Mouse (Mus musculus) spleen, postnatal 10 days (tissue): ENCODE results near the gene Rmi2.
A peak's percentile ranks its signal among the peaks of the same experiment; 100 is the strongest.

Experiments
- DNase-seq, 2 experiments: peaks; one replicate each; pipeline ENCODE4 v3.0.0; 2021 to 2022; ENCODE audit warnings: low spot score in 2 of 2

The Rmi2 gene

DNA sequence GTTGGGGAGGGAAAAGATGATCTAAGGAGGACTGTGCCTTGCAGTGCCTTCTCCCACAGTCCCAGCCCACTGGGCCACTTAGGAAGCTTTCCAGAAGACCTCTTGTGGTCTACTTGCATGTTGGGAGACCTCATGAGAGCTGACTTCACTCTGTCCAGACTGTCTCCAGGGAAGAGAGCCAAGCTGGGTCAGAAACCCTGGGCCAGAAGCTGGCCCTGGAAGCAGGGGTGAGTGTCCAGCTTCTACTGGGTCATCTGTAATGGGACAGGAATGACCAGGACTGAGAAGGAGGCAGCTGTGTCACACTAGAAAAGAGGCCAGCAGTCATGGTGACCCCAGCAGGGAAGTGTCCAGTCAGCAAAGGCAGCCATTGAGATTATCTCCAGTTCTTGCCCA, 30.7 kb downstream of the Rmi2 start:
- DNase-seq = no peak

DNA sequence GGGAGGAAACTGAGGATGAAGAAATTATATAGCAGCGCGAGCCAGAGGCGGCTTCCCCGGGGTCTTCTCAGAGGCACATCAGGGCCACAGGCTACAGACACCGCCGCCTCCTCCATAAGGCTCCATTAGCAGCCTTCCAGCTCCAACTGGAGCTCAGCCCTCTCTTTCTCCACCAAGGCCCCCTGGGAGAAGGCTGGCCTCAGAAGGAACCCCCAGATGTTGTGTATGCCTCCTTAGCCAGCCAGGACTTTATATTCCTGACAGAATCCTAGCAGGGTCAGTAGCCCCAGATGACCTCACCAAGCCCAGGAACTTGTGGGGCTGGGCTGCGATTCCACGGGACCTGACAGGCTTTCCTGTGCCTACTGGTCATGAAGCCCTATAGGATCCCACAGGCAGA, 32.0 kb downstream of the Rmi2 start:
- no peak for DNase-seq

DNA sequence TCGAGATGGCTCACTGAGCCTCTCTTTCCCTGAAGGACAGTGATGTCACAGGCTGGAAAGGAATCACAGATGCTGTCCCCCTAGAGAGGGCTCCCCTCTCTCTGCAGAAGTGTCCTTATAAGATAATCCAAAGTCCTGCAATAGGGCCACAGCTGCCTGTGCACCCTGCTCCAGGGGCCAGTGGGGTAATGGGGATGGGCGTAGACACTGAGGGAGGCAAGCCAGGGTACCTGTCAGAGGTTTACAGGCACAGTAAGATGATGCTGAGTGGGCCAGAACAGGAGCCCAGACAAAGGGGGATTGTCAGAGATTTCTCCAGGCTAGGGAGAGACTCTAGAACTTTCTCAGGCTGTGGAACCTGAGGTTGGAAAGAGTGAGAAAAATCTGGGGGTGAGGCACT, 32.6 kb downstream of the Rmi2 start:
- DNase-seq = no peak

DNA sequence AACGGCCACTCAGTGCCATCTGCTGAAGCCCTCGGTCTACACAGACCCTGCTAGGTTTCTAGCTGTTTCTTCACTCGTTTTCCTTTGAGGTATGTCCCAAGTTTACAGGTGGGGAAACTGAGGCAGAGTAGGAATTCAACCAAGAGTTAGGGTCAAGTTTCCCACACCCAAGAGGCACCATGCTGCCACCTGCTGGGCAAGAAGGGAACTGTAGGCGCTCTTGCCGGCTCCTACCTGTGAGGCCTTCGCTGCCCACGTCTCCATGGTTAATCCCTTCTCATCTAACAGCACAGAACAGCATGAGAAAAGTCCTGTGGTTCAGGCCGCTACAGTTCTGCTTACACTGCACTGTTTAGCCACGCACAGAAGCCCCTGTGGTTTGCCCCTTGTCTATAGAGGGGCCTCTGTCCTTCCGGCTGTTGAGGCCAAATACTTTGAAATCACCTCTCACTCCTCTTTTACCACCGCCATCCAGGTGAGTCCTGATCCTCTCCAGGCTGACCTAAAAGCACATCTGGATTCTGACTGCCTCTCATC, 33.1 kb downstream of the Rmi2 start:
- peak; percentile 65 to 79 for DNase-seq

DNA sequence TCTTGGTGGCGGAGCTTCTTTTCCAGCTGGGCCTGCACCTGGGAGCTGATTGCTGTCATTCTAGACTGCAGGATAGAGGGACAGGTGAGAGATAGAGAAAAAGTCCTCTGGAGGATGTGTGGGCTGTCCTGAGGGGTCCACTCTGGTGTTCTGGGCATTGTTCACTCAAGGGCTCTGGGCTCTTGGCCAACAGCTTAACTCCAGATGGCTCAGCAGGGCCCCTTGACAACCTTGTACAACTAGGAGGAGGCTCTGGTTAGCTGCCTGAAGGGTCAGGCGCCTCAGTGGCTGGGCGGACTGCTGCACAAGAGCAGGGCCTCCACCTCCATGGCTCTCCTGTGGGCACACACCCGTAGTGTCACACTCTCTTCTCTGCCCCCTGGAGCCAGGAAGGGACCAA, 36.1 kb downstream of the Rmi2 start:
- DNase-seq = no peak

DNA sequence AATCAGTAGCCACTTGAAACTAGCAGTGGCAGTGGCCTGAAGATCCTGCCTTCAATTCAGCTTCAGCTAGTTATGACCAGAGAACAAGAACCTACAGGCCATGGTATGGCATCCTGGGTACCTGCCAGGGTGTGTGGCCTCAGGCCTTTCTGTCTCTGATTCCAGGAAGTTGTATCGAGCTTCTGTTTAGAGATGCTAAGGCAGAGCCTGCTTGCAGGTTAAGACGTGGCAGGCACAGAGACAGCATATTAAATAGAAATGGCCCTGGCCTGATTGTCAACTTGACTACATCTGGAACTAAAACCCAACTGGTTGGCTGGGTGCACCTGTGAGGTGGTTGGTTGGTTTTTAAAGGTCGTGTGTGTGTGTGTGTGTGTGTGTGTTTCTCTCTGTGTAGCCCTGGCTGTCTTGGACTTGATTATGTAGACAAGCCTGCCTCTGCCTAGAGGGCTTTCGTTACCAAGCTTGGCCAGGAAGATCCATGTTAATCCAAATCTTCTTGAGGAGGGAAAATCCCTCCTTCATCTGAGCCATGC, 38.0 kb downstream of the Rmi2 start:
- DNase-seq = no peak

DNA sequence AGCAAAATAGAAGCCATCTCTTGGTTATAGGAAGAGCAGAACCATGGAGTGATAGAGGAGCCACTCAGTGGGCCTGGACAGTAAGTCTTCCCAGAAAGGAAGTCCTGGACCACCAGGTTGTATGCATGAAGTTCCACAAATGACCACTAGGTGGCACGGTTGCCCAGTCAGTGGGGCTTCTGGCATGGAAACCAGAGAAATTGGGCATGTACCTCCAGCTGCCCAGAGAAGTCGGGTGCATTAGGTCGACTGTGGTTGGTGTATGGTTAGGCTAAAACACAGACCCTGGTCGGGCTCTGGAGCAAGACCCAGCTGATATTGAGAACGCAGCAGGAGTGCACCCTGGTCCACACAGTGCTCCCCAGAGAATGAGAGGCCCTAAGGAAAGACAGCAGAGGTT, 38.8 kb downstream of the Rmi2 start:
- peak; percentile 79 to 87 for DNase-seq

DNA sequence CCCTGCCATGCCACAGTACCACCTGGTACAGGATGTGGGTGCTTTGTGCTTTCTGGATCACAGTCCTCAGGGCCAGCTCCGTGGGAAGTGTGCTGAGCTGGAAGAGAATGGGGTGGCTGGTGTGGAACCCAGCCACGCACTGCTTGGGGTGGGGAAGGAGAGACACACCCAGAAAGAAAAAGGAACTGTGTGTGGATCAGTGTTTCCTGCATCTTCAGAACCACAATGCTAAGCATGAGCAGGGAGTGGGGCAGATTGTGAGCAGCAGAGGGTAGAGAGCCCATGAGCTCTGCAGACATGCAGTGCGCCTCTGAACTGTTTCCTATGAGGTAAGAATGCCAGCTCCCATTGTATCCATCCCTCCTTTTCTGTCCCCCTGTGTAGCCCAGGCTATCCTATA, 43.4 kb downstream of the Rmi2 start:
- no peak for DNase-seq

DNA sequence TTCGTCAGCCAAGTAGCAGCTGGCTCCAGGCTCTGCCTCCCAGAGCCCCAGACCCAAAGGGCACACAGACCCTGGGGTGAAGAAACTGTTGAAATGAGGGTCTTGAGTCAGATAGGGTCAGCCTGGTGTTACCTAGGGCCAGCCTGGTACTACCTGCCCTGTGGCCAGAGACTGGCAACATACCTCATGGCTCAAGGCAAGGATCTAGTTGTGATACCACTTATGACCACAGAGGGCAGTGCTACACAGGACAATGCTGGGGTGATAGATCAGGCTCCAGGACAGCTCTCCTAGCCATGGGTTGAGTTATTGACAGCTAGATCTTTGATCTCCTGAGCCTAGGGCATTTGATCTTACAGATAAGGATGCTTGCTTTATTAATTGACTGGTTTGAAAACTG, 44.6 kb downstream of the Rmi2 start:
- peak; percentile 42 to 73 for DNase-seq

DNA sequence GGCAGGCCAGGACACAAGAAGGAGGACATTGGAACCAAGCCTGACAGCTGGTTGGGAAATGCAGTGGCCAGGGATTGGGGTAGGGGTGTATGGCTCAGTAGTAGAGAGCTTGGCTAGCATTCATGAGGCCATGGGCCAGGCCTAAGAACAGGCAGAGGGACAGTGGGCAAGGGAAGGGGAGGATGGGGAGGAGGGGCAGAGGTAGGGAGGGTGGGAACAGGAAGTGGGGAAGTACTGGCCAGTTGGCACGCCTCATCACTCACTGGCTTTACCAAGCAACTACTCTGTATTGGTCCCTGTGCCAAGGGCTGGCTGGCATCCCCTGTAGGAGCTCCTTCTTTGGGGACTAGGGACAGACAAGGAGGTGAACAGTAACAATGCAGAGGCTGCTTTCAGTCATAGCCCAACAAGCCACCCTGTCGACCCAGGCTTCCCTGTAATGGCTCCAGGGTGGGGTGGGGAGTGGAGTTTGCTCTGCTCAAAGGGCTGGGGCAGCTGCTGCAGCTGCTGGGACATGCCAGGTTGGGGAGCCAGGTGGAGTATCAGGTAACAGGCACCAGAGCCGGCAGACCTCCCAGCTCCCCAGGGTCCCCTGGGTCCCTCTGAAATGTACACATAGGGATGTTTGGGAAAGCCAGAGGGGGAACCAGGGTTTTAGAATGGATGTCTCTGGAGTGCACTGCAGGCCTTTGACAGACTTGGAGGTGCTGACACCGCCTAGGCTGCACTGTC, 46.5 kb downstream of the Rmi2 start:
- no peak for DNase-seq

DNA sequence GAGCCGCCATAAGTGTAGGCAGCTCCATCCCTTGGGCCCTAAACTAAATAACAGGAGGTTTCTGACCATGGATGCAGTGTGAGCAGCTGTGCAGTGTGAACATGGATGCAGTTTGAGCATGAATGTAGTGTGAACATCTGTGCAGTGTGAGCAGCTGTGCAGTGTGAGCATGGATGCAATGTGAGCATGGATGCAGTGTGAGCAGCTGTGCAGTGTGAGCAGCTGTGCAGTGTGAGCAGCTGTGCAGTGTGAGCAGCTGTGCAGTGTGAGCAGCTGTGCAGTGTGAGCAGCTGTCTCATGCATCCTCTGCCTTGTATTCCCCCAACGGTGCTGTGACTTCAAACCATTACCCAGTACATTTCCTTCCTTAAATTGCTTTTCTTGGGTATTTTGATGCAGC, 52.6 kb downstream of the Rmi2 start:
- DNase-seq = no peak

DNA sequence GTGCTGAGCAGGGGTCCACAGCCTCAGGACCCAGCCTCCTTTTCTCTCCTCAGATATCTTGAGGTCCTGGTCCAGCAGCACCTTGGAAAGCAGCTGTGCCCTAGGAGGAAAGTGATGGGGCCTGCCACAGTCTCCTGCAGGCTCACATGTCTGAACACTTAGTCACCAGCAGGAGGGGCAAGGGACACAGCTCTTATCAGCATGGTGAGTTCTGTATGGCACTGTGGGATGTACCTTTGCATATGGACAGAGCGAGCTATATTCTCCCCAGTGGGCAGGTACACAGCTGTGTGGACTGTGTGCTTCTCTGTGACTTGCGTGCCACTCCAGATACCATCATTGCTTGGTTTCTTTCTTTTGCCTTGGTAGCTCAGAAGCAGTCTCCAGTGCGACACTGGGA, 55.5 kb downstream of the Rmi2 start:
- DNase-seq = no peak

DNA sequence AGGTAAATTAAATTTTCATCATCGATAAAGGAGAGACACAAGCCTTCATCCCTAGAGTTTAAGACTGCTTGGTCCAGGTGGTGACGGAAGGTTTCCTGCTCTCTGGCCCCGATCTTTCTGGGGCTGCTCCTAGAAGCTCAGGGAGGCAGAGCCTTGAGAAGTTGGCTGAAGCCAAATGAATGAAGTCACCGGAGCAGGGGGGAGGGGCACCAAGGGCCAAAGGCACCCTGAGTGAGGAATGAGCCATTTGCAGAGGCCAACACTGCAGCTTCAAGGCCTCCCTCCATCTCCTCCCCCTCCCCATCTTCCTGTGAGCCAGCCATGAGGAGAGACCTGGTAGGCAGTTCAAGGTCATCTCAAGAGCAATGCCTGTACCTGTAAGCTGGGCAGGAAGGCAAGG, 58.3 kb downstream of the Rmi2 start:
- no peak for DNase-seq

DNA sequence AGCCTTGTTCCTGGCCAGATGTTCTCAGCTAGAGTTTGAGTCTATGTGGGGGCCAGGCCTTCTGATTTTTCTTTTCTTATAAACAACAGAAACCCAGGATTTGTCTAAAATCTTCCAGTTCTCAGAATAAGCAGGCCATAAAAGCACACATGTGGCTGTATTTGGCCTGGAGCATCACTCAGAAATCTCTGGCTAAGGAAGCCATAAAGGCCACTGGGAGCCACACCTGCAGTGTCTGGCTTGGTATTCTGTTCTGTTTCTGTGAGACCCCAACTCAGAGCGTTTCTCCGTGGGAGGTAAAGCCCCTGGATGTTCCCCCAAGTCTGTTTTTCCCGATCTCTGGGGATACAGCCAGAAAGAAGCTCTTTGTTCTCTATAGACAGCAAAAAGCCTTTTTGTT, 61.0 kb downstream of the Rmi2 start:
- DNase-seq = no peak

DNA sequence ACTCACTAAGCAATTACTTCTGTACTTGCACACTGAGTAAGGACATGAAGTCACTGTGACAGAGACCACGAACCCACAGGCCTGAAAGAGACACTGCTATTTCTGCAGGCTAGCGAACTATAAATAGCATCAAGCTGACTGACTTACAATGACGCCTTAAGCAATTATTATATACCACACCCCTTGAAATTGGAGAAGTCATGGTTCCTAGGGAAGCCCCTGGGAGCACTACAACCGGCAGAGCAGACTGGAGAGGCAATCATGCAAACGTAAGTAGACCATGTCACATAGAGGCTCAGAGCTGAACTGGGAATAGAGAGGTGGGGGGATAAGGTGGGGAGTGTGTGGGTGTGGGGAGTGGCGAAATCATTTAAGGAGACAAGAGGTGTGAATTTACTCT, 62.5 kb downstream of the Rmi2 start:
- no peak for DNase-seq

DNA sequence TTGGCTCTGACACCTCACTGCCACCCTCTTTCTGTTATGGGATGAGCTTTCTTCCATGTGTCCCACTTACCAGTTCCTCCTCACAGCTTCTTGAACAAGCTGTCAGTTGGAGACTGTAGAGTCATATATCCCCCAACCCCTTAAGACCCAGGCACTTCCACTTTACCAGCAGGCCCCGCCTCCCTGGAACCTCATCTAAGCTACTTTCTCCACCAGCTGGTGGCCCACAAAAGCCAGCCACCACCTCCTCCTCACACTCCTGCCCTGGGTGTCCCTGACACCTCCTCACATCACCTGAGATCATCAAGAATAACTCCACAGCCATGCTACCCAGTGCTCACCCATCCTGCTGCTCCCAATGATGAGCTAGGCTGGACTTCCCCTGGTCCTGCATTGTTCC, 65.9 kb downstream of the Rmi2 start:
- no peak for DNase-seq

DNA sequence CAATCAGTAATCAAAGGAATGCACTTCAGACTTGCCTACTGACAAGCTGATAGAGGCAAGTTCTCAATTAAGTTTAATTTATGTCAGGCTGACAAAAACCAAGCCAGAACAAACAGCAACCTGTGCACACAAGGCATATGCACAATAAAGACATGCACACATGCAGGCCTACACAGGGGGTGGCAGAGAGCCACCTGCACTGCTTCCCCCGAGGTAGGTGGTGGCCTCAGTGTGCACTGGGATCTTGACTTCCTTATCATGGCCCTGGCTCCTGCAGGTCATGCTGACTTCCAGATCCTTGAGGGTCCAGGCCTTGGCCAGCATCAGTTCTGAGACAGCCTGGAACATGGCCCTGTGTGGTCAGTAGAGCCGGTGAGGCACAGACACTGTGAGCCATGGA, 67.1 kb downstream of the Rmi2 start:
- DNase-seq = no peak

DNA sequence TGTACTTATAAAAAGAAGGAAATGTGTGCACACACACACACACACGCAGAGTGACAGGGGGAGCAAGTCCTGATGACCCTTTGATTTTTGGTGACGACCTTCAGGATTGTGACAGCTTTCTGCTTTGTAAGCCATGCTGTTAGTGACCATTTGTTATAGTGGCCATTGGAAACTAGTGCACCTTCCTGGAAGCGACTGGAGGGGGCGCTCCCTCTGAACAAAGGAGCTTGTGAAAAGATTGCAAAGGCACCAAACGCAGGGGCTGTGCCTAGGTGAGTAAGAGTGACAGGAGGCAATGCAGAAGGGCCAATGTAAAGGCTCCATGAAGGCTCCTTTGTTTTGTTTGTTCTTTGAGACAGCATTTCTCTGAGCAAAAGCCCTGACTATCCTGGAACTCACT, 68.0 kb downstream of the Rmi2 start:
- no peak for DNase-seq

DNA sequence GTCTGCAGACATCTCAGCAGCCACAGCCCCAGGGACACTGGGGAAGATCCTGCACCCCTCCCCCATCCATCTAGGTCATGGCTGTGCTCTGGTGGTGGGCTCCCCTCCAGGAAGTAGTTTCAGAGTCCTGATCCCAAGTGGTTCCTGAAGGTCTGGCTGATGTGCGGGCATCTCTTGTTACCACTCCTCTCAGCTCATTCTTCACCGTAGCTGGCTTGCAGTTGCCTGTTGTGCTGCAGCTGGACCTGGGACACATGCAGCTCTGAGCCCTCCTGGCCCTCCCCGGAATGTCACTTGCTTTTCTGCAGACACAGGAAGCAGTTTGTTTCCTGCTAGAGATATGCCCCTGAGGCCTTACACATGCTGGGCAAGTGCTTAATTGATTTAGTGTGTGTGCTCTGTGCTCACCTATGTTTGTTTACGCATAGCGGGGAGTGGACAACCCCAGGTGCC, 70.8 kb downstream of the Rmi2 start:
- DNase-seq = no peak

DNA sequence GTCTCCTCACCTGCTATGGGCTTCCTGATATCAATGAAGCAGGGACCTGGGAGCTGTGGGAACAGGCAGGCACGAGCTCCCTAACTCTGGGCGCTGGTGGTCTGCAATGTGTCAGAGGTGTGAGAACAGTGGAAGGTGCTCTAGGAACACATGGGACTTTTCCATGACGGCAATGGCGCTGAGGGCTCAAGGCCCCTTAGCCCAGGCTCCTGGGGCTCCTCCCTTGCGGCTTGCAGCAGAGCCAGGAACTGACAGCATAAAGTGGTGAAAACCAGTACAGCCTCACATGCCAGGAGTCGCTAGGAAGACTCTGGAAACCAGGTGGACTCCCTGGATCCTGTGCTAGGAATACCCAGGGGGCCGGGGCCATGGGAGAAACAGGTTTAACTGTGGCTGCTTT, 75.7 kb downstream of the Rmi2 start:
- DNase-seq = no peak

DNA sequence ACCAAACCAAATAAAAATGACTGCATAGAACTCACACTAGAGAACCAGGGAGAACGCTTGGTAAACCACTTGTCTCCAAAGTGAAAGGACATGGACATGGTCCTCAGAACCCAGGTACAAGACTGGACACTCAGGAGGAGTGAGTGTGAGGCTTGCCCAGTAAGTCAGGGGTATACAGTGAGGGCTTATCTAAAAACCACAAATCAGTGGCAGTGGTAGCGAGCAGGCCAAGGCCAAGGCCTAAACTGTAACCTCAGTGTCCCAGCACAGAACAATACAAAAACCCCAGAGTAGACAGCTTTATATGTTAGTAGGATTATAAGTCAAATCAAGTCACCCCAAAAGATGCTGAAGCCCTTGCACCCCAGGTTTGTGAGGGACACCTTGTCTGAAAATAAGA, 76.2 kb downstream of the Rmi2 start:
- no peak for DNase-seq

DNA sequence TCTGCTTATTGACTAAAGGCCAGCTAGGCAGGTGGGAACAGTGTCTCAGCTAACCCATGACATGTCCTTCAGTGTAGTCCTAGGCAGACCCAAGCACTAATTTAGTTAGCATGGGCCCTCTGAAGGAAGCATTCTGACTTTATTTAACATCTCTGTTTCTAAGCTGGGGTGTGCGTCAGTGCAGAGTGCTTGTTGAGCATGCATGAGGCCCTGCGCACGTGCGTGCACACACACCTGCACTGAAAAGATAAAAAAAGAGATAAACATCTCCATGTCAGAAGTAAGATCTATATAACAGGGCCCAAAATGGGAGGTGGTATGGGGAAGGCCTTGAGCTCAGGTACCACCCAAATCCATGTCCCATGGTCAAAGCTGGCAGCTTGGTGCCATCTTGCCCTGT, 80.2 kb downstream of the Rmi2 start:
- DNase-seq = no peak

DNA sequence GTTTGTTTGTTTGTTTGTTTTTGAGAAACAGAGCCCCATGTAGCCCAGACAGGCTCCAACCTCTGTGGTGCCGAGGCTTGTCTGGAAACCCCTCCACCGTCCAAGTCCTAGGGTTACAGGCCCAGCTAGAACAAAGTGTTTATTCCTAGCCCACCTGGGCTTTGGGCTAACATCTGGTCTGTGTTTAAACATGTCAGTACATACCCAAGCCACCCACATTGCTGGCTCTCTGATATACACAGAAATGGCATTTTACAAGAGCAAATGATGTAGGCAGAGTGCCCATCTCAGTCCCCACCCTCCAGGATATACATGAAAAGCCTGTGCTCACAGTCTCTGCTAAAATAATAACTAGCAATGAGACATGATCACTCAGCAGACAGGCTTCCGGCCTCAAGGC, 81.4 kb downstream of the Rmi2 start:
- no peak for DNase-seq

DNA sequence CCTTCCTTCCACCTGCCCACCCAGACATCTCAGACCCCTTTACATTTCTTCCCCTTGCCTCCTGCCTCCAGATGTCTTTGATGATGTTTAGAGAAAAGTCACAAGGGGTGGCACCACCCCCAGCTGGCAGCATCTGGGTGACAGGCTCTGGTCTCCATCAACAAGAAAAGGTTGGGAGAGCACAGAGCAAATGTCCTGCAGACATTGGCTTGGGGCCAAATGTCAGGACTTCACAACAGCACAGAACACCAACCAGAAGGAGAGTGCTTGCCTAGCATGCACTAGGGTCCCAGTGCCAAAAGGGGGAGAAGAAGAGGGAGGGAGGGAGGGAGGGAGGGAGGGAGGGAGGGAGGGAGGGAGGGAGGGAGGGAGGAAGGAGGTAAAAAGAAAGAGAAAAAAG, 85.0 kb downstream of the Rmi2 start:
- no peak for DNase-seq
